Mouse (Mus musculus) gastrocnemius, adult 8-10 months (tissue): ENCODE data around the gene Slc22a18. TPM values are rescaled to one million over a fixed set of nuclear protein-coding genes. Genes with fewer than 3 reads are reported as not detected.

Experiments
- DNase-seq, 2 experiments: peaks; one replicate each; pipeline ENCODE4 v3.0.0; 2022; ENCODE audit warnings: low spot score in 2 of 2
- total RNA-seq, 4 experiments: library from RNA; stranded (reverse); gene quantifications; 2 replicates each; pipeline ENCODE4 v1.2.4; 2022

Slc22a18 gene
- total RNA-seq = under 1 TPM in 2 of 4 experiments, not detected in 2; 0.32 to 0.56 TPM

GRCm38 (mm10) chr7:143473347-143474101 lies at the start of gene Slc22a18:
Gene Slc22a18, plus strand, starts transcription at chr7:143473736.
- DNase-seq = no peak

DNA sequence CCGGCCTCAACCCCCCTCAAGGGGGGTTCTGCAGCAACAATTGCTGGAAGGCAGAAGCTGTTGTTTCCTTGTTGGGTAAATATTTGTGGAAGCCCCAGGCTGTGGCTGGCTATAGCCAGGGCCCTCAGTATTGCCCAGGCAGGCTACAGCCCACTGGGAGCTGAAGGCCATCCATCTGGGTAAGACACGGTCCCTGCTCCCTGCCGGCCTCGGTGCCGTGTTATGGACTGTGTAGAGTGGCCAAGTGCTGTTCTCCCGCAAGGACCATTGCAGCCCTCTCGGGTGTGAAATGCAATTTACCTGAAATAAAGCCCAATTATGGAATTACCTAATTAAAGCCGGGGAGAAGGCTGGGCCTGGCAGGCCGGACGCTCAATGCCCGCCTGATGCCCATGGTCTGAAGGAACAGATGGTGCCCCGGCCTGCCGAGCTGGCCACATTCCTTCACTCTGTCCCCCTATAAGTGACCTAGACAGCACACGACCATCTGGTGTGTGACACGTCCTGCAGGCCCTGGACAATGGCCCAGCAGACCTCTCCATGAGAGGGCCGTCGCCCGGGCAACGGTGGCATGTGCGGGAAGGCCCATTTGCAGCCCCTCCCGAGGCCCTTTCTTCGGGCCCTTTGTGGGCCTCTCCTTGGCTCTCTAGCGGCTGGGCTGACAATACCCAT lies 45.3 kb upstream of the Slc22a18 start:
- no peak for DNase-seq

GRCm38 (mm10) chr7:143428814-143429499 lies 44.6 kb upstream of the Slc22a18 start:
- no peak for DNase-seq

DNA sequence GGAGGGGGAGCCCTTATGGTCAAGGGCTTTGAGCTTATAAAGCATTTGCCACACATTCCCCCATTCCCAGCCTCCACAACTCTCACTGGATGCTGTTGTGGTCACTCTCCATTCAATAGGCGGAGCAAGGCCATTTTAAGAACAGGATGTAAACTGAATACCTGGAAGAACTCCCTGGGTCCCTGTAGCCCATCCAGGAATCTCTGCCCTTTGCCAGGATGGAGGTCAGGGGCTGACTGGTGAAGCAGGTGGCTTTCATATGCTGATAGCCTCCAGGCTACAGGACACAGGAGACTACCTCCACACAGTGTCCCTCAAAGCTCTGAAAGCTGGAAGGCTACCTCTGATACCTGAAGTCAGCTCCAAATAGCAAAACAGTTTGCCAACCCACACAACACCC lies 40.9 kb upstream of the Slc22a18 start:
- DNase-seq = no peak

DNA sequence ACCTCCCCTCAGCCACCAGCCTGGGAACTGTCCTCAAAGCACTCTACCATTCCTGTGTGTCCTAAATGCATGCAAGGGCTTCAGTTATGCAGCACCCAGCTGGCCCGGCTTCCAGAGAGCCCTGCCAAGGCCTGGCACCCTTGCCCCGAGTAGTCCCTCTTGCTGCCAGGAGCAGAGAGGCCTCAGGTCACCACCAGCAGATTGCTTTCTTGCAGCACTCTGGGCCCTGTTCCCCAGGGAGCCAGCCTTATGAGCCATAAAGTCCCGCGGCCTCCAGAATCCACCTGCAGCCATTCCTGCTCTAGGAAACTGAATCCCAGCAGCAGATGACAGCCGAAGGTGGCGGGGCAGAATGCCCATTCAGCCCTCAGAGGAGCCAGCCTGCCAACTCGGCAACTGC lies 40.2 kb upstream of the Slc22a18 start:
- peak; percentile 71 to 85 for DNase-seq

DNA sequence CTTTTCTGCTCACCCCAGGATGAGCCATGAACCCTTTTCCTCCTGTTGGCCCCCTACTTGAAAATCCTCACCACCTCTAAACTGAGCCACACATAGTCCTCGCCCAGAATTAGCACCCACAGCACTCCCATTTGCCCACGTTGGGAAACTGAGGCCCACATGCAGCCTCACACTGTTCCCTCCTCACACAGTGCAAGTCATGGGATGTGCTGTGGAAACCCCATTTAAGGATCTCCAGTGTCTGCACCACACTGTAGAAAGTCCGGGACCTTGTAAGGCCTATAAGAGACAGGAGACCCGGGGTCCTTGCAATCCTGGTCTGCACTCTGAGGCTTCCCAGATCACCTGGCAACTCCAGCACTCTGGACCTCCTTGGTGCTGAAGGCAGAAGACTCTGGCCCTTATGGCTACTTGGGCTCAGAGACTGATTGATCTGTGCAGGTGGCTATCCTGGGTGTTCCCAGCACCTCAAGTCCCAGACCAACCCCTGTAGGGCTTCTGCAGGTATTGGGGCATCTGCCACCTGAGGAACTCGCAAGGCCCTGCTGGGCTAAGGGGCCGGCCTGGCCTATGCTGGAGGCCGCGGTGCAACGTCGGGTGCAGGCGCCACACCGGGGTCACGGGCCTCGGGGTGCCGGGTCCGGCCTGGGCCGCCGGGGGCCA lies 36.2 kb upstream of the Slc22a18 start:
- no peak for DNase-seq

DNA sequence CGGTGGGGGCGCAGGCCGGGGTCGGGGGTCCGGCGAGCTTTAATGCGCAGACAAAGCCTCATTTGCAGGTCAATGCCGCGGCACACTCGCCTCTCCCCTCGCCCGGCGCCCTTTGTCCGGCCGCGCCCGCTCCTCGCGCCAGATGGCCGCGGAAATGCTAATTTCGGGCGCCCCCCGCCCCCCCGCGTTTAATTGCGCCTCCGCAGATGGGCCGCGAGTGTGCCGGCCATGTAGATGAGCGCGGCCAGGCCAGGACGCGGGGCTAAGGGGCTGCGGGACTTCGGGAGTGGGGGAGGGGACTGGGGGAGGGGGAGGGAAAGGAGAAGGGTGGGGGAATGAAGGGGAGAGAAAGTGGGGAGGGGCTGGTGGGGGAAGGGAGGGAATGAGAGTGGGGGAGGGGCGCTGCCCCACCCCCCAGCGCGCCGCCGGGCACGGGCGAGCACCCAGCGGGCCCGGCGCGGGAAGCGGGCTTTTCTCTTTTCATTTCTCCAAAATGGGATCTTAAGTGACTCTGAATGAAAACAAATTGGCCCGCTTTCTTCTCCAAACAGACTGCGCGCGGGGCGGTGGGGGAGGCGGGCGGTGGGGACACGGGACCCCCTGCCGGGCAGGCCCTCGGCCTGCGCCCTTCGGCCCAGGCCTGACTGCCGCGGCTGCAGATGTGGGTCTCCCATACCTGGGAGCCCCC lies 35.5 kb upstream of the Slc22a18 start:
- no peak for DNase-seq

DNA sequence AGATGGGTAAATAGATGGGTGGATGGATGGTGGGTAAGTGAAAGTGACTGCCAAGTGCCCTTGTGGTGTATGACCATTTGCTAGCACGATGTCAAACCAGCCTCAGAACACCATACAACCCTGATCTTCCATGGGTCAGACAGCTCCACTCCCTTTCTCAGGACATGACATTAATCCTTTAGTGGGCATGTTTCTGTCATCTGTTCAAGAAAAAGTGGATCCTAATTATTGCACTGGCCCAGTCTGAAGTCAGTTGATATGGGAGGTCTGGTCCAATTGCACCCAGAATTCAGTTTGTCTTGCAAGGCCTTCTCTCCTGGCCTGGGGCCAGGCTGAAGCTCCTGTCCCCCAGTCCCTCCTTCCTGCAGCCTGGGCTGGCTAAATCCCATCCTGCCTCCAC lies 34.6 kb upstream of the Slc22a18 start:
- no peak for DNase-seq

DNA sequence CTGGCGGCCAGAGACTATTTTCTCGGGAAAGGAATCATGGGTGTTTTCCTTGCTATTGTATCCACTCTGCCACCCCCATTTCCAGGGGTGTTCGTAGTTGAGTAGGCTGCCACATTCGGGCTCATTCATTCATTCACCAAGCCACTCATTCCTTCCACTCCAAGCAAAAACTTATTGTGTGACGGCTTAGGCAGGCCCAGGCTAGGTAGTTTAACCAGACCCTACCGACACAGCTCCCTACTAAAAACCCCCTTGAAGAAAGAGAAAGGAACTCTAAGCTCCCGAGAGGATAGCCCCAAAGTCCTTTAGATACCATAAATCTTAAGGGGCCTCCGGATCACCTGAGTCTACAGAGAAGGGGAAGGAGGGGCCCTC lies 29.0 kb upstream of the Slc22a18 start:
- DNase-seq = no peak

- DNase-seq = no peak
Observed at GRCm38 (mm10) chr7:143444955-143445648, 28.4 kb upstream of the Slc22a18 start.

DNA sequence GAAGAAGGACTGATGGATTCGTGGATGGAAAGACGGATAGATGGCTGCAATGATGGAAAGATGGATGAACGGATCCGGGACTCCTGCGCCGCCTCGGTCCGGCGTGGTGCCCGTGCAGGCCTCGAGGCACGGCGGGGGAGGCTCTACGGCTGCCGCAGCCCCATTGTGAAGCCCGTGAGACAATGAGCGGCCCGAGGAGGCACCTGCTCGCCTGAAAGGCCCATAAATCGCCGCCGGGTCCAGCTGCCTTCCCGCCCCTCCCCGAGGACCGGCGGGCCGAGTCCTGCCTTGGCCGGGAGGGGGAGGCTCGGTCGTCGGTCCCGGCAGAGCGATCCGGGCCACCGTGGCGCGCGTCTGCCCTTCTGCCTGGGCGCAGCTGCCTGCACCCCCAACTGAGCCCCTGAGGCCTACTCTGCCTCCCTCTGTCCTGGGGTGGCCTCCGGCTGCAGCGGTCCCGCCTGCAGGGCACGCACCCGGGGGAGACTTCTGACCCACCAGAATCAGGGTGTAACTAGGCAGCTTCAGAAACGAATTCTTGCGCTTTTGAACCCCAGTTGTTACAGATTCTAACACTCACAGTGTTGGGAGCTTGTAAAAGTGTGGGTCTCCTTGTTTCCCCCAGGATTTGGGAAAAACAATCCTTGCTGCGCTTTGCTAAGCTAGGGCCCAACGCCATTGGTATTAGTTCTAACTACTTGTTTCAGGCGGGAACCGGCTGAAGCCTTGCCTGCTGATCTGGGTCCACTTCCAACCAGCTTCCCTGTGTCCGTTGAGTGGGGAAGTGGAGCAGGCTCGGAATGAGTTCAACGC lies 27.7 kb upstream of the Slc22a18 start:
- DNase-seq = no peak

GRCm38 (mm10) chr7:143447130-143447529 lies 26.4 kb upstream of the Slc22a18 start:
- DNase-seq = peak in 1 of 2 experiments; percentile 40

DNA sequence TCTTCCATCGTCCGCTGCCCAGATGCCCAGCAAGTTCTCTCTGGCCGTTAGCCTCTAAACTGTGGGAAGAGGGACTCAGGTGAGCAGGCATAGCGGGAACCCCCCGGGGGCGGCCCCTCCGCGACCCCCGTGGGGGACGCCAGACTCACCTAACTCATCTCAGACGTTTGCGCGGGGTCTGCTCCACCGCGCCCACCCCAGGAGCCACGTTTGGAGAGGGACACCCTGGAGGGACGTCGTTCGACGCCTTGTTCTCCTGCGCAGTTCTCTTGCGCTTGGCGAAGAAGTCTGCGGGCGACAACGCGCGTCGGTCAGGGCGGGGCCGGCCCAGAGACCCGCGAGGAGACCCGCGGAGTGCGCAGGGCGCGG lies 14.6 kb upstream of the Slc22a18 start:
- DNase-seq = no peak

DNA sequence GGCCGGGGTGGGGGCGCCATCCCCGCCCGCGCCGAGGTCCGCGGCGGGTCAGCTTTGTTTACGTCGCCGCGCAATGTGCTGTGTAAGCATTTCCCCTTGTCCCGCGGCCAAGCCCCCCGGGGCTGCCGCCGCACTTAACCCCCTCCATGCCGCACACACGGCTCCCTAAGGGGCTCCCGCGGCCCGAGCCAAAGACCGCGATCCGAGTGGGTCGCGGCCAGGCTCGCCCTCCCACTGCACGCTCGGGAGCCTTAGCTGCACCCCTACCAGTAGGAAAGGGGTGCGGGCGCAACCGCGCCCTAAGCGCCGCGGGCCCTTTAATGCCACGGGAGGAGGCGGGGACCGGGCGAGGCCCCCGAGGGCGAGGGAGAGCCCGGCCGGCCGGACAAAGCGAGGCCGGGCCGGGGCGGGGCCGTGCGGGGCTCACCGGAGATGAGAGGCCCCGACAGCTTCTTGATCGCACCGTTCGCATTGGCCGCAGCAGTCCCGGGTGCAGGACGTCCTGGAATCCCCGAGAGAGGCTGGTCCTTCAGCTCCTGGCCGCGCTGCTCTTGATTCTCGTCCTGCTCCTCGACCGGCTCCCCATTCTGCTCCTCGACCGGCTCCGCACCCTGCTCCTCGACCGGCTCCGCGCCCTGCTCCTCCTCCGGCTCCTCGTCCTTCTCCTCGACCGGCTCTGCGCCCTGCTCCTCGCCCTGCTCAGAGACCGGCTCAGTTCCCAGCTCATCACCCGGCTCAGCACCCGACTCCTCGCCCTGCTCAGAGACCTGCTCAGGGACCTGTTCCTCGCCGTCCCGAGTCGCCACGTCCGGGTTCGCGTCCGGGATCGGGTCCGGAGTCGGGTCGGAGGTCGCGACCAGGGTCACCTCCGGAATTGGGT lies 14.0 kb upstream of the Slc22a18 start:
- peak; percentile 34 to 38 for DNase-seq

- DNase-seq = no peak
Observed at GRCm38 (mm10) chr7:143460217-143460834, 13.2 kb upstream of the Slc22a18 start.

DNA sequence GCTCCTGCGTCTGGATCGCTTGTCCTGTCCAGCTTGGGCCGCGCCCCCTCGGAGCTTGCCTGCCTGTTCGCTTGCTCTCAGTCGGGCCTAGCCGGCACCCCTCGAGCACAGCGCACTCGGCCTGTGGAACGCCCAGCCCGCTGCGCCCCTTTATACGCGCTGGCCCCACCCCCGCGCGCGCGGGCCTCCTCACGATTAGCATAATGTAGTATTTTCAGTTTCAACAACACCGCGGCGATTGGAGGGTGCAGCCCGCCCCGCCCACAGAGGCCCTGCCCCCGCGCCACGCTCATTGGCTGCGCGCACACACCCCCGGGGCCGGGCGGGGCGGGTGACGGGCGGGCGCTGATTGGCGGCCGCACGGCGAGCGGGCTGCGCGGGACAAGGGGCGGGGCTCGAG lies 12.7 kb upstream of the Slc22a18 start, which contains the start of gene Cdkn1c:
Gene Cdkn1c (minus strand): TSS at position 177 of the 400 bp plus-strand sequence.
- peak; percentile 86 to 91 for DNase-seq

DNA sequence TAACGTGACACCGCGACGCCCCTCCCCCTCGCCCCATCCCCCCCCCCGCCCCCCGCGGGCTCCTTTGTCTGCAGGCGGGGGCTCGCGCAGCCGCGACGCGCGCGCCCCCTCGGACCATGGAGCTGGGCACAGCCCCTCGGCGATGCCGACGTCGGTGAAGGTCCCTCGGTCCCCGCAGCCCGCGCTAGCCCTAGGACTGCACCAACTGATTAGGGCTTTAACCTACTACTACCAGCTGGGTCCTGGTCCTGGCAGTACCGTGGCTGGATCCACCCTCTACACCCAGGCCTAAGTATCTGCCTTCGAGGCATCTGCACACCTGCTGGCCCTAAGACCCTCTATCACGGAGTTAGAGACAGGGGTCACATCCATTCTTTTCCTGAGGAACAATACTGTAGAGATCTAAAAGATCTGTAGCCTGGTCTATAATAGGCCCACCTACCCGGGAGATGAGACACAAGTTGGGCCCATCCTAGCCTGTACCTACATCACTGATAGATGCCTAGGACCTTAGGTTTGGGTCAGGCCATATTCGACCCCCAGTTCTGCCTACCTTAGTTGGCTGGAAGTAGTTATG lies 12.2 kb upstream of the Slc22a18 start:
- peak in 1 of 2 experiments; percentile 23 for DNase-seq

GRCm38 (mm10) chr7:143461920-143462319 lies 11.6 kb upstream of the Slc22a18 start:
- no peak for DNase-seq
